Mouse (Mus musculus) MEL-GATA-1-ER (cell line): ENCODE results near the gene Zfp384.
"Not testable (repeated sequence)": the region's sequence is repeated elsewhere in the genome, so short reads cannot be mapped to it uniquely, and the experiment has no call there.

Experiments used
- DNase-seq: peaks from one replicate; pipeline ENCODE4 v3.0.0-alpha.2; 2012; ENCODE audit warnings: low read depth; ENCODE audit errors: extremely low read depth

The Zfp384 gene

DNA sequence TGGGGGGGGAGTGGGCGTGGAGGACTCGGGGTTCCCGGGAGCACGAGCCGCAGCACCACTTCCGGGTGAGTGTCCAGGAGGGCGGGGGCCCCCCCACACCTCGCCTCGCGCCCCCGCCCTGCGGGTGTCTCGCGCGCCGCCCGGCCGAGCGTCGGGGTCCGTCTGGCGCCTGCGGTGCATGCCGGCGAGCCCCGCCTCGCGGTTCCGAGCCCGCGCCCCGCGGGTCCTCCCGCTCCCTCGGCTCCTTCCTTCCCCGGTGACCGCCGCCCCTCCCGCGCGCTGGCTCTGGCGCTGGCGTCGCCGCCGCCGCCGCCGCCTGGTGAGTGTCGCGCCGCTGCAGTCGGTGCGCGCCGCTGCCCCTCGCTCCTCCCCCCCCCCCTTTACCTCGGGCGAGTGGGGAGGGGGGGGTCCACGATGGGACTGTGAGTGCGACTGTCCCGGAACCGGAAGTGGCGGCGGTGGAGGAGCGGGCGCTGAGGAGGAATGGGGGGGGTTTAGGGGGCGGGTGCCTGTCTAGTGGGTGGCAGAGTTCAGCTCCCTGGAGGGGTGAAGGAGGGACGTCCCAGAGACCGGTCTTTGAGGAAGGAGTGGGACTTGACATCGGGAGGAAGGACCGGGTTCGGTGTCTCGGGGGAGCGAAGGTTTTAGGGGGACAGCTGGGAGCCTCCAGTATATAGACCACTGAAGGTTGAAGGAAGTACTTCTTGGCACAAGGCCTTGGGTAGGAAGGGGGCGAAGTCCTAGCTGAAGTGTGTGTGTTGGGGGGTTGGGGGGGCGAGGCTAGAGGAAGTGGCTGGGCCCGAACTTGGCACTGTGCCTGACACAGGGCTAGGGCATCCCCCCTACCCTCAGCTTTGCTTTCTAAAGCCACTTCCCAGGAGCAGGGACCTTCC is 482 bp downstream of the Zfp384 start:
- DNase-seq = peak; percentile 74

DNA sequence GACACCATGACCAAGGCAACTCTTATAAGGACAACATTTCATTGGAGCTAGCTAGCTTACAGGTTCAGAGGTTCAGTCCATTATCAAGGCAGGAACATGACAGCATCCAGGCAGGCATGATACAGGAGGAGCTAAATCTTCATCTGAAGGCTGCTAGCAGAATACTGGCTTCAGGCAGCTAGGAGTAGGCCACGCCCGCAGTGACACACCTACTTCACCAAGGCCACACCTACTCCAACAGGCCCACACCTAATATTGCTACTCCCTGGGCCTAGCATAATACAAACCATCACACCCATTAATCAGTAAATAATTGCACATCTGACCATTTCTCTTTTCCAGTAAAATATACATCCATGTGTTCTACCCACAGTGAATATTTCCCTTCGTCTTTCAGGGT is 8.7 kb downstream of the Zfp384 start:
- no peak for DNase-seq

GRCm38 (mm10) chr6:125030532-125030931 is 21.6 kb downstream of the Zfp384 start:
- not testable (repeated sequence) for DNase-seq

DNA sequence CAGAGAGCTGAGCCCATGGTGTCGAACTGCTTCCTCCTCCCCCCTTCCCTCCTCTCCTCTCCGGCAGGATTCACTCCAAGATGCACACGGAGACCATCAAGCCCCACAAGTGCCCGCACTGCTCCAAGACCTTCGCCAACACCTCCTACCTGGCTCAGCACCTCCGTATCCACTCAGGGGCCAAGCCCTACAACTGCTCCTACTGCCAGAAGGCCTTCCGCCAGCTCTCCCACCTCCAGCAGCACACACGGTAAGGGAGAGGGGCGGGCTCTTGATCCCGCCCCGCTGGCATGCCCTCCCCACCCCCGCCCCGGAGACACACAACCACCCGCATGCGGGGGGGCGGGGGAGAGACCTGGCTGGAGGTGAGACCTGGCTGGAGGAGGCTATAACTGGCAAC is 22.7 kb downstream of the Zfp384 start:
- no peak for DNase-seq

GRCm38 (mm10) chr6:125038666-125039065 is 29.7 kb downstream of the Zfp384 start:
- no peak for DNase-seq

GRCm38 (mm10) chr6:125039131-125039530 is 30.2 kb downstream of the Zfp384 start:
- DNase-seq = no peak

GRCm38 (mm10) chr6:125039533-125040153 is 30.7 kb downstream of the Zfp384 start, which contains the start of gene Ing4:
TSS of gene Ing4 (plus strand) at chr6:125039760.
- peak; percentile 99 for DNase-seq

- DNase-seq = no peak
Observed at GRCm38 (mm10) chr6:125040221-125040620, 31.3 kb downstream of the Zfp384 start.

DNA sequence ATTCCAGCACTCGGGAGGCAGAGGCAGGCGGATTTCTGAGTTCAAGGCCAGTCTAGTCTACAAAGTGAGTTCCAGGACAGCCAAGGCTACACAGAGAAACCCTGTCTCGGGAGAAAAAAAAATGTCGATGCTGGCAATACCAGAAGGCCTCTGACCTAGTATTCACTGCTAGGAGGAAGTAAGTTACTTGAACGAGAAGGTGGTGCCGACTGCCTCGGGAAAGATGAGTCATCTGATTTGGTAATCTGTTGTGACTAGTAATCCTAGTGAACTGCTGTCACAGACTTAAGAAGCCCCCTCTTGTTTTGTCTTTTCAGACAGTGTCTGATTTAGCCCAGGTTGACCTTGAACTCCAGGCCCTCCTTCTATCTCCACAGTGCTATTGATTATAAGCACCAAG is 32.1 kb downstream of the Zfp384 start:
- peak; percentile 76 for DNase-seq

DNA sequence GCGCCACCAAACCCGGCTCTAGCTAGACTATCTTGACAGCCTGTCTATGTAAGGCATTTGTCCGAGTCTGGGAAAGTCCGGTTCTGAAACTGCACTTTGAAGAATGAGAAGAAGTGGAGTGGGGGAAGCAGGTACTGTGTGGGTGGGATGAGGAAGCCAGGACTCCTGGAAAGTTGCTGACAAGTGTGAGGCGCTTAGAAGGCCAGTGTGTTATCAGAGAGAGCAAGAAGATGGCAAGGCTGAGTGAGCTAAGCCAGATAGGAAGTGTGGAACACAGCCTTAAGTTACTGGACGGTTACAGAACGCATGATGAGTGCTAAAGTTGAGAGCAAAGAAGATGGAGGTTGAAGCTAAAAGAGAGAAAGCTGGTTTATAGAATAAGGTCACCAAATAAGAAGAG is 33.1 kb downstream of the Zfp384 start:
- peak; percentile 70 for DNase-seq

GRCm38 (mm10) chr6:125046691-125047090 is 37.7 kb downstream of the Zfp384 start:
- DNase-seq = peak; percentile 58

GRCm38 (mm10) chr6:125049678-125050077 is 40.7 kb downstream of the Zfp384 start, which contains the start of gene Acrbp:
TSS of gene Acrbp (plus strand) at chr6:125049689.
- DNase-seq = no peak

GRCm38 (mm10) chr6:125051237-125051636 is 42.3 kb downstream of the Zfp384 start:
- no peak for DNase-seq

DNA sequence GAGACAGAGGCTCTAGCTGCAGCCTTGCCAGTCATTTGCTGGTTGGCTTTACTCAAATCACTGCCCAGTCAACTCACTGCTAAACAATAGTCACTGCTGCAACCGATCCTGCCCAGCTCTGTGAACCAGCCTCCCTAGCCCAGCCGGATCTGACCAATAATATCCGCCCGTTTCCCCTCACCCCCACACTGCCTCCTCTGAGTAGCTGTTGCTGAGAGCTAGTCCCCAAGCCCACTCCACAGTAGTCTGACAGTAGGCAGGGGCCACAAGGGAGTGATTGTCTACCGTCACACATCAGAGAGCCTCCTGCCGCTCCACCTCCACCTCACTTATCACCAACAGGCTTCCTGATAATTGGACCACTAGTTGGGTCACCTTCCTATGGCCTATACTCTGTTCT is 52.5 kb downstream of the Zfp384 start:
- no peak for DNase-seq

DNA sequence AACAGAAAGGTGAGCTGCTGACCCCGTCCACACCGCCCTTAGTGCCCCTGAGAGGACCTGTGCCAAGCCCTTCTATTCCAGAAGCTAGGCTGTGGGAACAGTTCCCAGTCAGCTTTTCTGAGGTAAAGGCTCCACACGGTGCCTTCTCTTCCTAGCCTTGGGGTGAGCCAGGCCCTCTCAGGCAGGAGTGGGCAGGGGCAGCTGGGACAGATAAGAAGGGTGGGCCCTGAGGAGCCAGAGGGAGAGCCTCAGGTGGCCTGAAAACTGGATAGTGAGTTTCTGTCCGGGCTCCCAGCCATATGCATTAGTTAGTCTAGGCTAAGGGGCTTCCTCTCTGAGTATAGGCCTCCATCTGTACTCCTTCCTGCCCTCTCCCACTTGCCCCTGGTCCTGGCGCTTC is 53.6 kb downstream of the Zfp384 start:
- DNase-seq = no peak

GRCm38 (mm10) chr6:125063906-125064305 is 55.0 kb downstream of the Zfp384 start:
- no peak for DNase-seq

DNA sequence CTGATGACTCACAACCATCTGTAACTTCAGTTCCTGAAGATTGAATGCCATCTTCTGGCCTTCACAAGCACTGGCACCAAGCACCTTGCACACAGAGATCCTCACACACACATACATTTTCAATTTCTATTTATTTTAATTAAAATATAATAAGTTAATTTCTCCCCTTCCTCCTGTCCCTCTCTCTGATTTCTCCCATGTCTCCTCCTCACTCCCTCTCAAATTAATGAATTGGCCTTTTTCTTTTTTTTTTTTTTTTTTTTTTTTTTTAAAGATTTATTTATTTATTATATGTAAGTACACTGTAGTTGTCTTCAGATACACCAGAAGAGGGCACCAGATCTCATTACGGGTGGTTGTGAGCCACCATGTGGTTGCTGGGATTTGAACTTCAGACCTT is 56.3 kb downstream of the Zfp384 start:
- DNase-seq = not testable (repeated sequence)

- no peak for DNase-seq
Observed at GRCm38 (mm10) chr6:125067571-125067995, 58.6 kb downstream of the Zfp384 start, which contains the start of gene Lpar5. TSS of gene Lpar5 (plus strand) at chr6:125067920.

- DNase-seq = peak; percentile 93
Observed at GRCm38 (mm10) chr6:125071170-125071895, 62.4 kb downstream of the Zfp384 start.

GRCm38 (mm10) chr6:125071896-125072279 is 62.9 kb downstream of the Zfp384 start:
- no peak for DNase-seq

DNA sequence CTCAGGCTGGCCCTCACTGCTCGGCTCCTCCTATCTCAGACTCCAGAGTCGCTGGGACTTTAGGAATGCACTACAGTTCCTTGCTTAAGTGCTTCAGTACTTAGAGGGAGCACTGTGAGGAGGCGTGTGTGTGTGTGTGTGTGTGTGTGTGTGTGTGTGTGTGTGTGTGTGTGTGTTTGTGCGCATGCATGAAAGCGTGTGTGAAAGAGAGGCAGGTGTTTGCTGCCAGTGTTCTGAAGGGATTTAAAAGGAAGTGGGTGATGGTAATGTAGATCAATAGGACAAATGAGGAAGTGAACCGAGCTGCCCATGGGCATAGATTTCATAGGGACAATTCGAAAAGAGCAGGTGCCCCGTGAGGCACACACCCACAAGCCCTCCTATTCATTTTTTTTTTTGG is 64.9 kb downstream of the Zfp384 start:
- no peak for DNase-seq

- DNase-seq = no peak
Observed at GRCm38 (mm10) chr6:125081394-125081793, 72.4 kb downstream of the Zfp384 start.
